Mouse (Mus musculus): Measurements from ENCODE around the gene Arhgap33. TPM values are rescaled to one million over a fixed set of nuclear protein-coding genes. Genes with fewer than 3 reads are reported as not detected.

Arhgap33 gene
- polyA plus RNA-seq, 1 experiment from 2014 or later, result 13.2 TPM

GRCm38 (mm10) chr7:30557901-30558514 is 23.1 kb upstream of the Arhgap33 start:
- no peak overlapping the region for H3K9ac ChIP-seq (replicated peaks; ENCODE audit: low read depth, low read length)
- 0 out of 2 replicates have a peak overlapping the region, but pooled peaks have one; percentile 68 for H3K4me3 ChIP-seq (ENCODE audit: low read depth, low read length)
- 90% methylated on average over 13 of the region's 13 CpGs for WGBS

GRCm38 (mm10) chr7:30556894-30557536 is 22.2 kb upstream of the Arhgap33 start:
- H3K4me2 ChIP-seq (replicated peaks; ENCODE audit: low read depth, low read length), result no peak overlapping the region
- H3K36me3 ChIP-seq (ENCODE audit: control insufficient read depth, insufficient read depth, low read length), result peaks cover 20% of the 10 kb centered on the region
- peaks cover 20% of the 10 kb centered on the region; the same call in 1 of the 2 replicates for H3K4me1 ChIP-seq (ENCODE audit: control insufficient read depth, insufficient read depth, low read length)
- no peak overlapping the region for H3K9ac ChIP-seq (replicated peaks; ENCODE audit: low read depth, low read length)
- H3K4me3 ChIP-seq (ENCODE audit: low read depth, low read length), result no peak overlapping the region
- ATAC-seq (ENCODE audit: insufficient number of reproducible peaks, insufficient read depth, low FRiP score, low read depth), result no peak
- WGBS, result 94% methylated on average over 18 of the region's 18 CpGs
- H3K27ac ChIP-seq (ENCODE audit: low read length), result no peak overlapping the region
- H3K9me3 ChIP-seq (ENCODE audit: control insufficient read depth, low read depth, low read length), result no peaks in the 10 kb centered on the region
- H3K27me3 ChIP-seq (ENCODE audit: control insufficient read depth, insufficient read depth, low read length), result no peaks in the 10 kb centered on the region

More at GRCm38 (mm10) chr7:30557901-30558514, 23.1 kb upstream of the Arhgap33 start:
- no peaks in the 10 kb centered on the region for H3K9me3 ChIP-seq (ENCODE audit: control insufficient read depth, low read depth, low read length)
- no peaks in the 10 kb centered on the region for H3K27me3 ChIP-seq (ENCODE audit: control insufficient read depth, insufficient read depth, low read length)
- H3K36me3 ChIP-seq (ENCODE audit: control insufficient read depth, insufficient read depth, low read length), result peaks cover 20% of the 10 kb centered on the region
- H3K4me2 ChIP-seq (replicated peaks; ENCODE audit: low read depth, low read length), result peak overlapping the region; percentile 90; the same call in 1 of the 2 replicates
- no peak overlapping the region for H3K27ac ChIP-seq (ENCODE audit: low read length)
- no peak for ATAC-seq (ENCODE audit: insufficient number of reproducible peaks, insufficient read depth, low FRiP score, low read depth)
- peaks cover 18% of the 10 kb centered on the region; the same call in 1 of the 2 replicates for H3K4me1 ChIP-seq (ENCODE audit: control insufficient read depth, insufficient read depth, low read length)

- peak overlapping the region; percentile 59 for H3K4me3 ChIP-seq (ENCODE audit: low read depth, low read length)
Observed at GRCm38 (mm10) chr7:30553810-30554584, 19.1 kb upstream of the Arhgap33 start.

GRCm38 (mm10) chr7:30553021-30553589 is 18.2 kb upstream of the Arhgap33 start:
- peak overlapping the region; percentile 54 for H3K9ac ChIP-seq (replicated peaks; ENCODE audit: low read depth, low read length)
- H3K4me3 ChIP-seq (ENCODE audit: low read depth, low read length), result peak overlapping the region; percentile 59
- peak overlapping the region; percentile 87 for H3K27ac ChIP-seq (ENCODE audit: low read length)
- peaks cover 14% of the 10 kb centered on the region; the same call in 1 of the 2 replicates for H3K4me1 ChIP-seq (ENCODE audit: control insufficient read depth, insufficient read depth, low read length)
- no peak for ATAC-seq (ENCODE audit: insufficient number of reproducible peaks, insufficient read depth, low FRiP score, low read depth)
- H3K9me3 ChIP-seq (ENCODE audit: control insufficient read depth, low read depth, low read length), result no peaks in the 10 kb centered on the region
- WGBS, result 5% methylated on average over 23 of the region's 23 CpGs
- H3K4me2 ChIP-seq (replicated peaks; ENCODE audit: low read depth, low read length), result peak overlapping the region; percentile 97
- H3K36me3 ChIP-seq (ENCODE audit: control insufficient read depth, insufficient read depth, low read length), result peaks cover 23% of the 10 kb centered on the region
- no peaks in the 10 kb centered on the region for H3K27me3 ChIP-seq (ENCODE audit: control insufficient read depth, insufficient read depth, low read length)

More at GRCm38 (mm10) chr7:30553810-30554584, 19.1 kb upstream of the Arhgap33 start:
- H3K27me3 ChIP-seq (ENCODE audit: control insufficient read depth, insufficient read depth, low read length), result no peaks in the 10 kb centered on the region
- H3K9ac ChIP-seq (replicated peaks; ENCODE audit: low read depth, low read length), result peak overlapping the region; percentile 54; the same call in 1 of the 2 replicates
- WGBS, result 82% methylated on average over 22 of the region's 22 CpGs
- H3K9me3 ChIP-seq (ENCODE audit: control insufficient read depth, low read depth, low read length), result no peaks in the 10 kb centered on the region
- ATAC-seq (ENCODE audit: insufficient number of reproducible peaks, insufficient read depth, low FRiP score, low read depth), result no peak
- peaks cover 22% of the 10 kb centered on the region; the same call in 1 of the 2 replicates for H3K4me1 ChIP-seq (ENCODE audit: control insufficient read depth, insufficient read depth, low read length)
- H3K36me3 ChIP-seq (ENCODE audit: control insufficient read depth, insufficient read depth, low read length), result peaks cover 21% of the 10 kb centered on the region
- peak overlapping the region; percentile 97 for H3K4me2 ChIP-seq (replicated peaks; ENCODE audit: low read depth, low read length)
- H3K27ac ChIP-seq (ENCODE audit: low read length), result no peak overlapping the region

- WGBS, result under 1% methylated on average over 44 of the region's 44 CpGs
- H3K27me3 ChIP-seq (ENCODE audit: control insufficient read depth, insufficient read depth, low read length), result no peaks in the 10 kb centered on the region
- peak within 1 kb of the TSS; percentile 97 for H3K4me2 ChIP-seq (replicated peaks; ENCODE audit: low read depth, low read length)
- no peaks in the 10 kb centered on the region for H3K9me3 ChIP-seq (ENCODE audit: control insufficient read depth, low read depth, low read length)
- peak; percentile 95 for ATAC-seq (ENCODE audit: insufficient number of reproducible peaks, insufficient read depth, low FRiP score, low read depth)
- peak within 1 kb of the TSS; percentile 59 for H3K4me3 ChIP-seq (ENCODE audit: low read depth, low read length)
- H3K4me1 ChIP-seq (ENCODE audit: control insufficient read depth, insufficient read depth, low read length), result peaks cover 12% of the 10 kb centered on the region; the same call in 1 of the 2 replicates
- peak within 1 kb of the TSS; percentile 97 for H3K27ac ChIP-seq (ENCODE audit: low read length)
- H3K36me3 ChIP-seq (ENCODE audit: control insufficient read depth, insufficient read depth, low read length), result peaks cover 23% of the 10 kb centered on the region
- H3K9ac ChIP-seq (replicated peaks; ENCODE audit: low read depth, low read length), result peak within 1 kb of the TSS; percentile 62
Observed at GRCm38 (mm10) chr7:30552102-30553020, 17.5 kb upstream of the Arhgap33 start, which contains the start of the genes Hspb6 and Proser3. Gene Hspb6 (plus strand): TSS chr7:30552178. Gene Proser3 (minus strand): TSS chr7:30552299.

- Histone ChIP-seq H3K4me1 (ENCODE audit: control insufficient read depth, insufficient read depth, low read length) (peaks cover 12% of the 10 kb centered on the region; the same call in 1 of the 2 replicates), H3K9me3 (ENCODE audit: control insufficient read depth, low read depth, low read length) (no peaks in the 10 kb centered on the region), H3K4me2 (replicated peaks; ENCODE audit: low read depth, low read length) (peak overlapping the region; percentile 38), H3K9ac (replicated peaks; ENCODE audit: low read depth, low read length) (peak overlapping the region; percentile 62), H3K27ac (ENCODE audit: low read length) (peak overlapping the region; percentile 97), H3K4me3 (ENCODE audit: low read depth, low read length) (peak overlapping the region; percentile 59), H3K36me3 (ENCODE audit: control insufficient read depth, insufficient read depth, low read length) (peaks cover 16% of the 10 kb centered on the region; the same call in 1 of the 2 replicates), H3K27me3 (ENCODE audit: control insufficient read depth, insufficient read depth, low read length) (no peaks in the 10 kb centered on the region)
- peak; percentile 51; the same call in 1 of the 2 replicates for ATAC-seq (ENCODE audit: insufficient number of reproducible peaks, insufficient read depth, low FRiP score, low read depth)
- 2% methylated on average over 10 of the region's 10 CpGs for WGBS
Observed at GRCm38 (mm10) chr7:30551445-30552101, 16.7 kb upstream of the Arhgap33 start.

- Histone ChIP-seq H3K4me2 (replicated peaks; ENCODE audit: low read depth, low read length) (no peak overlapping the region), H3K9me3 (ENCODE audit: control insufficient read depth, low read depth, low read length) (no peaks in the 10 kb centered on the region), H3K9ac (replicated peaks; ENCODE audit: low read depth, low read length) (no peak overlapping the region), H3K4me3 (ENCODE audit: low read depth, low read length) (no peak overlapping the region), H3K27ac (ENCODE audit: low read length) (no peak overlapping the region), H3K27me3 (ENCODE audit: control insufficient read depth, insufficient read depth, low read length) (no peaks in the 10 kb centered on the region), H3K4me1 (ENCODE audit: control insufficient read depth, insufficient read depth, low read length) (peaks cover 12% of the 10 kb centered on the region; the same call in 1 of the 2 replicates), H3K36me3 (ENCODE audit: control insufficient read depth, insufficient read depth, low read length) (peaks cover 18% of the 10 kb centered on the region; the same call in 1 of the 2 replicates)
- 97% methylated on average over 1 of the region's 1 CpGs for WGBS
- ATAC-seq (ENCODE audit: insufficient number of reproducible peaks, insufficient read depth, low FRiP score, low read depth), result no peak
Observed at GRCm38 (mm10) chr7:30550603-30551002, 15.7 kb upstream of the Arhgap33 start.

Data from stomach, embryonic 14.5 days (tissue).